Mouse (Mus musculus): Measurements from ENCODE around the gene Ldhb.

DNA sequence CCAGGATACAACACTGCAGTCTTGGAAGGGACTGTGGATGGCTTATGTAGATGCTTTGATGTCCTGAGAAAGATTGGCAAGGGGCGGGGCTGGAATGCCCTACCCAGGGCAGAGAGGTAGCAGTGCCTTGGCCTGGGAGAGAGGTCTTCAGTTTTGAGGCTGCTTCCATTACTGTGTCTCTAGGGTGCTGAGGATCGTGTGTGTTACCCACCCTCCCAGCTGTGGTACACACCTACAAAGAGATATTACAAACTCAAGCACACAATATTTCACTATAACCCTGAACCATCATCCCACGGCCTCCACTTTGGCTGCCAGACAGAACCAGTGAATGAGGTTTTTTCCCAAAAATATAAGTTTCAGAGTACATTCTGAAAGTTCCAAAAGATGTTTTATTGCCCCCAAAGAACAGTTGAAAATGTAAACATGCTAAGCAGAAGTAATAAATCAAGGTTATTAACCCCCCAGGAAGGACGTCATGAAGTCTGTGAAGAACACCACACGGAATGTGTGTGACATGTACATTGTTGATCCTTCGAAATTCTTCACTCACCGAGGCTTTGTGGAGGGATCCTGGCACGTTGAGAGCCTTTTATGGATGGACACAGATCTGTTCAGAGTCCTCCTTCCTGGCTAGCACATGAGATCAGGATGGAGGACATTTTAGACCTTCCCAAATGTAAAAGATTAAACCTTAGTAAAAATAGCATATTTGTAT is 34.5 kb upstream of the Ldhb start:
- TF ChIP-seq POLR2A (IDR thresholded peaks at IDR 0.05; ENCODE audit: low read depth, low read length) (no peak), CTCF (IDR thresholded peaks at IDR 0.05; ENCODE audit: extremely low read depth, insufficient read length, insufficient replicate concordance, low read depth, low read length) (no peak)
